In genomic region chr1:182517677-182518011, GRCm38 (mm10) we compare ENCODE assay signal across 7 mouse cellular contexts. TPM values are rescaled to one million over a fixed set of nuclear protein-coding genes. Genes with fewer than 3 reads are reported as not detected.
DNase-seq lines count a peak whose midpoint lies in the region; ATAC-seq and TF ChIP-seq lines count a peak whose summit lies in the region.

No protein-coding gene starts in this region.

- H3K4me3 ChIP-seq in neural tube, embryonic 11.5 days (ENCODE audit: low read depth, low read length), result peak overlapping the region; percentile 60
- peak overlapping the region; percentile 94 for H3K4me3 ChIP-seq in embryonic fibroblast, embryonic 13.5 days (ENCODE audit: insufficient read depth, low read length)
- peak overlapping the region; percentile 81 for H3K4me3 ChIP-seq in limb, embryonic 13.5 days
- peak overlapping the region; percentile 85 for H3K4me3 ChIP-seq in stomach, embryonic 15.5 days (replicated peaks)

- H3K9ac ChIP-seq in neural tube, embryonic 11.5 days (ENCODE audit: low read length), result peak overlapping the region; percentile 80
- peak overlapping the region; percentile 95 for H3K9ac ChIP-seq in limb, embryonic 13.5 days
- peak overlapping the region; percentile 95; the same call in 1 of the 2 replicates for H3K9ac ChIP-seq in stomach, embryonic 15.5 days

- TF ChIP-seq POLR2A in embryonic fibroblast, embryonic 13.5 days (IDR thresholded peaks at IDR 0.05; ENCODE audit: low read depth, low read length), result no peak; the same call in 1 of the 2 replicates

- WGBS in neural tube, embryonic 11.5 days, result 2% methylated on average over 10 of the region's 10 CpGs
- WGBS in limb, embryonic 13.5 days, result 0% methylated on average over 10 of the region's 10 CpGs
- 2% methylated on average over 10 of the region's 10 CpGs for WGBS in stomach, embryonic 15.5 days

- ATAC-seq in neural tube, embryonic 11.5 days (ENCODE audit: insufficient read depth, low FRiP score, low TSS enrichment), result no peak; the same call in 1 of the 2 replicates
- ATAC-seq in limb, embryonic 13.5 days (ENCODE audit: low FRiP score, low read depth), result no peak
- no peak for ATAC-seq in stomach, embryonic 15.5 days (ENCODE audit: insufficient read depth, low FRiP score, low read depth)

- no peaks in the 10 kb centered on the region for H3K36me3 ChIP-seq in neural tube, embryonic 11.5 days (ENCODE audit: control insufficient read depth, insufficient read depth, low read length)
- peaks cover 21% of the 10 kb centered on the region for H3K36me3 ChIP-seq in limb, embryonic 13.5 days
- no peaks in the 10 kb centered on the region for H3K36me3 ChIP-seq in stomach, embryonic 15.5 days

- H3K4me2 ChIP-seq in neural tube, embryonic 11.5 days (ENCODE audit: low read depth), result peak overlapping the region; percentile 65
- H3K4me2 ChIP-seq in limb, embryonic 13.5 days (replicated peaks), result peak overlapping the region; percentile 79
- H3K4me2 ChIP-seq in stomach, embryonic 15.5 days, result peak overlapping the region; percentile 76

- TF ChIP-seq CTCF in embryonic fibroblast, embryonic 13.5 days (IDR thresholded peaks at IDR 0.05; ENCODE audit: borderline replicate concordance, insufficient read depth, low read length), result no peak

- H3K27ac ChIP-seq in neural tube, embryonic 11.5 days (ENCODE audit: low read depth, low read length), result no peak overlapping the region
- H3K27ac ChIP-seq in embryonic fibroblast, embryonic 13.5 days (ENCODE audit: insufficient read depth, low read length), result peak overlapping the region; percentile 98
- H3K27ac ChIP-seq in limb, embryonic 13.5 days, result peak overlapping the region; percentile 94
- H3K27ac ChIP-seq in stomach, embryonic 15.5 days, result peak overlapping the region; percentile 87

- no peaks in the 10 kb centered on the region for H3K9me3 ChIP-seq in neural tube, embryonic 11.5 days (ENCODE audit: control insufficient read depth, low read length)
- H3K9me3 ChIP-seq in limb, embryonic 13.5 days, result no peaks in the 10 kb centered on the region
- H3K9me3 ChIP-seq in stomach, embryonic 15.5 days, result no peaks in the 10 kb centered on the region

- DNase-seq in neural tube, embryonic 11.5 days (ENCODE audit: low spot score), result no peak
- DNase-seq in neural tube, embryonic 10.5 days (ENCODE audit: extremely low spot score, low spot score), result no peak
- no peak for DNase-seq in cerebellum, adult 9-11 months
- DNase-seq in ovary, postnatal 10 days (ENCODE audit: low spot score), result no peak

- no peaks in the 10 kb centered on the region for H3K27me3 ChIP-seq in neural tube, embryonic 11.5 days (ENCODE audit: control insufficient read depth, insufficient read depth, low read length)
- no peaks in the 10 kb centered on the region for H3K27me3 ChIP-seq in limb, embryonic 13.5 days
- no peaks in the 10 kb centered on the region for H3K27me3 ChIP-seq in stomach, embryonic 15.5 days (replicated peaks)

- peaks cover 8% of the 10 kb centered on the region for H3K4me1 ChIP-seq in neural tube, embryonic 11.5 days (ENCODE audit: control insufficient read depth, insufficient read depth, low read length)
- peaks cover 34% of the 10 kb centered on the region for H3K4me1 ChIP-seq in embryonic fibroblast, embryonic 13.5 days (ENCODE audit: control insufficient read depth, insufficient read depth, low read length)
- peaks cover 70% of the 10 kb centered on the region for H3K4me1 ChIP-seq in limb, embryonic 13.5 days
- peaks cover 30% of the 10 kb centered on the region for H3K4me1 ChIP-seq in stomach, embryonic 15.5 days

RNA-seq across cellular contexts. Expression of gene Capn2, which starts 0.2 kb away (rescaled TPM):
- polyA plus RNA-seq in neural tube, embryonic 11.5 days (2014; fragmentation: Nextera tagmentation; extraction: Ambion mirVana), result 81.8 and 90.8 TPM in 2 replicates
- 244 and 338 TPM in 2 replicates for polyA plus RNA-seq in embryonic fibroblast, embryonic 13.5 days (2011; ENCODE audit: insufficient read length, low read depth, missing spikeins)
- polyA plus RNA-seq in limb, embryonic 13.5 days (2015; fragmentation: Nextera tagmentation; extraction: Ambion mirVana), result 138 and 148 TPM in 2 replicates
- polyA plus RNA-seq in stomach, embryonic 15.5 days (2015; fragmentation: Nextera tagmentation; extraction: Ambion mirVana), result 107 and 108 TPM in 2 replicates

RNA-seq across cellular contexts. Expression of gene Capn8, which starts 47.2 kb away (rescaled TPM):
- not detected in 2 replicates for polyA plus RNA-seq in neural tube, embryonic 11.5 days (2014; fragmentation: Nextera tagmentation; extraction: Ambion mirVana)
- polyA plus RNA-seq in embryonic fibroblast, embryonic 13.5 days (2011; ENCODE audit: insufficient read length, low read depth, missing spikeins), result not detected in 2 replicates
- not detected in 2 replicates for polyA plus RNA-seq in limb, embryonic 13.5 days (2015; fragmentation: Nextera tagmentation; extraction: Ambion mirVana)
- polyA plus RNA-seq in stomach, embryonic 15.5 days (2015; fragmentation: Nextera tagmentation; extraction: Ambion mirVana), result 2.2 and 2.4 TPM in 2 replicates
